Mouse (Mus musculus): Measurements from ENCODE around the gene Rbbp6. TPM values are rescaled to one million over a fixed set of nuclear protein-coding genes. Genes with fewer than 3 reads are reported as not detected.
A peak's percentile ranks its signal among the peaks of the same experiment; 100 is the strongest.

Rbbp6 gene
- polyA plus RNA-seq, 1 experiment from 2014 or later = 28.6 TPM

- H3K4me1 ChIP-seq = no peaks in the 10 kb centered on the region
- WGBS = 26% methylated on average over 3 of the region's 3 CpGs
- no peaks in the 10 kb centered on the region for H3K36me3 ChIP-seq
- H3K4me3 ChIP-seq (replicated peaks) = no peak overlapping the region
- H3K27me3 ChIP-seq (replicated peaks) = no peaks in the 10 kb centered on the region
- H3K4me2 ChIP-seq = no peak overlapping the region
- H3K9me3 ChIP-seq = no peaks in the 10 kb centered on the region
- H3K9ac ChIP-seq = no peak overlapping the region
- no peak overlapping the region for H3K27ac ChIP-seq
- ATAC-seq (ENCODE audit: insufficient read depth, low FRiP score, low read depth) = no peak
Observed at GRCm38 (mm10) chr7:123017627-123018026, 52.1 kb downstream of the Rbbp6 start.

GRCm38 (mm10) chr7:123025123-123025522, 59.6 kb downstream of the Rbbp6 start:
- Histone ChIP-seq H3K4me1 (no peaks in the 10 kb centered on the region), H3K27me3 (replicated peaks) (no peaks in the 10 kb centered on the region), H3K4me2 (no peak overlapping the region), H3K9ac (no peak overlapping the region), H3K9me3 (no peaks in the 10 kb centered on the region), H3K36me3 (no peaks in the 10 kb centered on the region), H3K27ac (no peak overlapping the region), H3K4me3 (replicated peaks) (no peak overlapping the region)
- WGBS = 68% methylated on average over 9 of the region's 9 CpGs
- ATAC-seq (ENCODE audit: insufficient read depth, low FRiP score, low read depth) = no peak

- Histone ChIP-seq H3K27ac (no peak overlapping the region; the same call in 1 of the 2 replicates), H3K4me2 (peak overlapping the region; percentile 91), H3K9me3 (no peaks in the 10 kb centered on the region), H3K4me1 (peaks cover 12% of the 10 kb centered on the region), H3K4me3 (replicated peaks) (peak overlapping the region; percentile 42), H3K36me3 (no peaks in the 10 kb centered on the region), H3K27me3 (replicated peaks) (no peaks in the 10 kb centered on the region), H3K9ac (no peak overlapping the region)
- 13% methylated on average over 13 of the region's 13 CpGs for WGBS
- ATAC-seq (ENCODE audit: insufficient read depth, low FRiP score, low read depth) = no peak
Observed at GRCm38 (mm10) chr7:123030295-123030694, 64.8 kb downstream of the Rbbp6 start.

- Histone ChIP-seq H3K36me3 (no peaks in the 10 kb centered on the region), H3K9me3 (no peaks in the 10 kb centered on the region), H3K27ac (no peak overlapping the region; the same call in 1 of the 2 replicates), H3K4me1 (peaks cover 12% of the 10 kb centered on the region), H3K4me2 (peak overlapping the region; percentile 91), H3K9ac (peak overlapping the region; percentile 16; the same call in 1 of the 2 replicates), H3K27me3 (replicated peaks) (no peaks in the 10 kb centered on the region), H3K4me3 (replicated peaks) (peak overlapping the region; percentile 42)
- peak; percentile 71 for ATAC-seq (ENCODE audit: insufficient read depth, low FRiP score, low read depth)
- under 1% methylated on average over 20 of the region's 21 CpGs for WGBS
Observed at GRCm38 (mm10) chr7:123030709-123031181, 65.3 kb downstream of the Rbbp6 start.

- no peak overlapping the region for H3K9ac ChIP-seq
Observed at GRCm38 (mm10) chr7:123031211-123031743, 65.8 kb downstream of the Rbbp6 start.

DNA sequence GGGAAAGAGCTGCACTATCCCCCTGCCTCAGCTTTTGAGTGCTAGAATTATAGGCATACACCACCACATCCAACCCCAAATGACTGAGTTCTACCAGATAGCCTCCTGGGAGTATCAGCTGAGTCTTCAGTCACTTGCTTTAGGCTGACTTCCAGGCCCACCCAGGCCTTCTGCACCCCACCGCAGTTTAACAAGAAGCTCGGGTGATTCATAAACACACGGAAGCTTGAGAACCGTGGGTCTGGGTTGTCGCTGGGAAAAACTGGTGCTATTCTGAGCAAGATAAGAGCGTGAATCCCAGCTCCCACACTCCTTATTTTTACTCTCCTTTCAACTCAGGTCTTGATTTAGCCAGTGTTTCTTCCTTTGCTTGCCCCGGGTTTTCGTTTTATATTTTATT, 69.8 kb downstream of the Rbbp6 start:
- Histone ChIP-seq H3K4me3 (replicated peaks) (no peak overlapping the region), H3K27ac (no peak overlapping the region), H3K36me3 (no peaks in the 10 kb centered on the region), H3K27me3 (replicated peaks) (no peaks in the 10 kb centered on the region), H3K4me2 (no peak overlapping the region), H3K9ac (no peak overlapping the region), H3K9me3 (no peaks in the 10 kb centered on the region), H3K4me1 (peaks cover 10% of the 10 kb centered on the region)
- ATAC-seq (ENCODE audit: insufficient read depth, low FRiP score, low read depth) = no peak
- WGBS = 58% methylated on average over 8 of the region's 8 CpGs

More at GRCm38 (mm10) chr7:123031211-123031743, 65.8 kb downstream of the Rbbp6 start:
- Histone ChIP-seq H3K27ac (no peak overlapping the region), H3K4me1 (peaks cover 12% of the 10 kb centered on the region), H3K4me2 (peak overlapping the region; percentile 91), H3K27me3 (replicated peaks) (no peaks in the 10 kb centered on the region), H3K9me3 (no peaks in the 10 kb centered on the region), H3K36me3 (no peaks in the 10 kb centered on the region), H3K4me3 (replicated peaks) (peak overlapping the region; percentile 42)
- 5% methylated on average over 12 of the region's 12 CpGs for WGBS
- peak; percentile 14 for ATAC-seq (ENCODE audit: insufficient read depth, low FRiP score, low read depth)

DNA sequence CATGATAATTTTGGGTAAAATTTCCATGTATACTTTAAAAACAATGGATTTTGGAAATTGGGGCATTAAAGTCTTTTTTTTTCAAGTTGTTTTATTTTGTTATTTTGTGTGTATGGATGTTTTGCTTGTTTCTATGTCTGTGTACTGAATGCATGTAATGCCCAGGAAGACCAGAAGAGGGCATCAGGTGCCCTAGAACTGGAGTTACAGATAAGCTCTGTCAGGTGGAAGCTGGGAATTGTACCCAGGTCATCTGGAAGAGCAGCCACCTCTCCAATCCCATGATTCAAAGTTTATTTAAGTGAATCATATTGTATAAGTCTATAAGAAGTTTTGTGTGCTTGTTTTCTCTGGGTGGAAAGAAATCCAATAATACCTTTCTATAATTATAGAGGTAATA, 73.8 kb downstream of the Rbbp6 start:
- Histone ChIP-seq H3K36me3 (no peaks in the 10 kb centered on the region), H3K4me2 (no peak overlapping the region), H3K4me3 (replicated peaks) (no peak overlapping the region), H3K27ac (no peak overlapping the region), H3K9me3 (no peaks in the 10 kb centered on the region), H3K4me1 (no peaks in the 10 kb centered on the region), H3K9ac (no peak overlapping the region), H3K27me3 (replicated peaks) (no peaks in the 10 kb centered on the region)
- ATAC-seq (ENCODE audit: insufficient read depth, low FRiP score, low read depth) = no peak

GRCm38 (mm10) chr7:123045146-123045545, 79.7 kb downstream of the Rbbp6 start:
- Histone ChIP-seq H3K4me2 (no peak overlapping the region), H3K9ac (no peak overlapping the region), H3K4me3 (replicated peaks) (no peak overlapping the region), H3K36me3 (no peaks in the 10 kb centered on the region), H3K27me3 (replicated peaks) (no peaks in the 10 kb centered on the region), H3K9me3 (no peaks in the 10 kb centered on the region), H3K4me1 (no peaks in the 10 kb centered on the region), H3K27ac (no peak overlapping the region)
- WGBS = 84% methylated on average over 3 of the region's 3 CpGs
- no peak for ATAC-seq (ENCODE audit: insufficient read depth, low FRiP score, low read depth)

GRCm38 (mm10) chr7:123046473-123047091, 81.1 kb downstream of the Rbbp6 start:
- Histone ChIP-seq H3K4me1 (no peaks in the 10 kb centered on the region), H3K4me2 (no peak overlapping the region), H3K9me3 (no peaks in the 10 kb centered on the region), H3K4me3 (replicated peaks) (no peak overlapping the region), H3K27ac (0 out of 2 replicates have a peak overlapping the region, but pooled peaks have one; percentile 16), H3K27me3 (replicated peaks) (no peaks in the 10 kb centered on the region), H3K36me3 (no peaks in the 10 kb centered on the region), H3K9ac (no peak overlapping the region)
- 66% methylated on average over 13 of the region's 13 CpGs for WGBS
- ATAC-seq (ENCODE audit: insufficient read depth, low FRiP score, low read depth) = peak; percentile 47; the same call in 1 of the 2 replicates

Other genes starting within 250 kb of the Rbbp6 start
- gene Tnrc6a, start 158.2 kb downstream of the Rbbp6 start, polyA plus RNA-seq (2015; fragmentation: Nextera tagmentation; extraction: Ambion mirVana) = 38.4 and 46.4 TPM in 2 replicates
- 1.3 and 1.9 TPM in 2 replicates for gene Slc5a11, start 249.1 kb downstream of the Rbbp6 start, polyA plus RNA-seq (2015; fragmentation: Nextera tagmentation; extraction: Ambion mirVana)

Data from stomach, embryonic 15.5 days (tissue).